Mouse (Mus musculus) cerebellum, adult 11-12 months (tissue): ENCODE data around the gene Mcrs1.
"Not testable (repeated sequence)": the region's sequence is repeated elsewhere in the genome, so short reads cannot be mapped to it uniquely, and the experiment has no call there.

Experiments used
- DNase-seq: peaks from one replicate; pipeline ENCODE4 v3.0.0; 2022

Gene Mcrs1

DNA sequence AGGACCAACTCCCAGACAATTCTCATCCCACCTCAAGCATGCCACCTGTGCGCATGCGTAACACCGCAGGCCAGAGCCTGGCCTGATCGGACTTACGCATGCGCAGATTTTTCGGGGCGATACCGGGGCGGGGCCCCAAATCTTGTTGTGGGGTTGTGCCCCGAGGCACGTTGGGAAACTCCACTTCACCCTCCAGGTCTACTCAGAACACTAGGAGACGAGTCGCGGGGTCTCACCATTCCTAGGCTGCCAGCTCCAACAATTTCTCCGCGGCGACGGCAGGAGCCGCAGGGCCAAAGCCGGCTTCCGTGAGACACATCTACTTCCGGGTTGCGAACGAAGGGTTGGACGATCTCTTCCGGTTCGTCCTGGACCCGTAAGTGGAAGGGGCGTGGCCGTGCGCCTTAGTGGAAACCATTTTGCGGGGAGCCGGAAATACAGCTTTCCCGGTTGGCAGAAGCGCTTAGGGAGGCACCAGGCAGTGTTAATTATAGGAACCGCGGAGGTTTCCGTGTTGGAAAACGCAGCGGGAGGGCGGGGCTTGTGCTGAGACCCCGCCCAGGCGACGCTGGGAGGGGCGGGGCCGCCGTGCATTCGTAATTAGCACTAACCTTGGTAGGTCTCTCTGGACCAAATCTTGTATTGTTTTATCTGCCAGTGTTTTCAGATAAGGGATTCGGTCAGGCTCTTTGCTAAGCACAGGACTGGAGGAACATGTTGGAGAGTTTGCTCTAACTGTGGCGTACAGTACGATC, at the start of gene Mcrs1:
TSS of gene Mcrs1 (minus strand) at position 336 of the 755 bp plus-strand sequence.
- peak; percentile 99 for DNase-seq

GRCm38 (mm10) chr15:99296213-99296612, 44.5 kb upstream of the Mcrs1 start:
- peak; percentile 32 for DNase-seq

GRCm38 (mm10) chr15:99295484-99295981, 43.8 kb upstream of the Mcrs1 start, which contains the start of gene Fam186b:
Gene Fam186b, minus strand, starts transcription at chr15:99295888.
- peak; percentile 64 for DNase-seq

GRCm38 (mm10) chr15:99294813-99295374, 43.1 kb upstream of the Mcrs1 start, which contains the start of gene Prpf40b:
Gene Prpf40b, plus strand, starts transcription at chr15:99295087.
- DNase-seq = peak; percentile 96

- DNase-seq = no peak
Observed at GRCm38 (mm10) chr15:99294287-99294686, 42.5 kb upstream of the Mcrs1 start.

- no peak for DNase-seq
Observed at GRCm38 (mm10) chr15:99290586-99290985, 38.8 kb upstream of the Mcrs1 start.

DNA sequence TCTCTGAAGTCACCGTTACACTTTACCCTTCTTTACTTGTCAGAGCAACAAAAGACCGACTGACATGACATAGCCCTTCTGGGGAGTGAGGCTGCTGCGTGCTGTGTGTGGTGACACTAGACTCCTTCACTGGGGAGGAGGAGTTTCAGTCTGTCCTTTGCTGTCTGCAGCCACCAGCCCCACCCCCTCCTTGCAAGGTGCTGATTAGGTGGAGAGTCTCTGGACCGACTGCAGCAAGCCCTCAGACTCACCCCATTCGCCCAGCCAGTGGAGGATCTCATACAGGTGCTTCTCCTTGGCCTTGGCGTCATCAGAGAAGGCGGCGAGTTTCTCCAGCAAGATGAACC, 33.4 kb upstream of the Mcrs1 start:
- DNase-seq = no peak

GRCm38 (mm10) chr15:99284527-99285188, 32.9 kb upstream of the Mcrs1 start:
- DNase-seq = no peak

DNA sequence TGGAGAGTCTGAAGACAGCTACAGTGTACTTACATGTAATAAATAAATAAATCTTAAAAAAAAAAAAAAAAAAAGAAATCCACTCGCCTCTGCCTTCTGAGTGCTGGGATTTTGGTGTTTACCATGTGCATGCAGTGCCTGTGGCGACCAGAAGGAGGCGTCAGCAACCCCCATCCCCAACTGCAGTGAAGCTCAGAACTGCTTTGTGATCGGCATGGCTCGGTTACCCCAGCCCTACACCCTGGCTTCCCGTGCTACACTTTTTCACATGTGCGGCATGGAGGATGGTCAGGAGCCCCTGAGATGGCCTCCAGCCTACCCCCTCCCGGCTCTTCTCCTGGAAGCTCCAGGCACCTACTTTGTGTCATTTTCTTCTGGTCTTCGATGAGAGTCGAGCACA, 31.7 kb upstream of the Mcrs1 start:
- no peak for DNase-seq

- no peak for DNase-seq
Observed at GRCm38 (mm10) chr15:99278271-99278670, 26.5 kb upstream of the Mcrs1 start.

GRCm38 (mm10) chr15:99276095-99276494, 24.3 kb upstream of the Mcrs1 start:
- DNase-seq = no peak

- peak; percentile 58 for DNase-seq
Observed at GRCm38 (mm10) chr15:99265679-99266078, 13.9 kb upstream of the Mcrs1 start.

GRCm38 (mm10) chr15:99264363-99264762, 12.6 kb upstream of the Mcrs1 start:
- no peak for DNase-seq

- no peak for DNase-seq
Observed at GRCm38 (mm10) chr15:99262702-99263101, 10.9 kb upstream of the Mcrs1 start.

GRCm38 (mm10) chr15:99259730-99260252, 8.0 kb upstream of the Mcrs1 start:
- no peak for DNase-seq

GRCm38 (mm10) chr15:99259167-99259729, 7.5 kb upstream of the Mcrs1 start:
- no peak for DNase-seq

DNA sequence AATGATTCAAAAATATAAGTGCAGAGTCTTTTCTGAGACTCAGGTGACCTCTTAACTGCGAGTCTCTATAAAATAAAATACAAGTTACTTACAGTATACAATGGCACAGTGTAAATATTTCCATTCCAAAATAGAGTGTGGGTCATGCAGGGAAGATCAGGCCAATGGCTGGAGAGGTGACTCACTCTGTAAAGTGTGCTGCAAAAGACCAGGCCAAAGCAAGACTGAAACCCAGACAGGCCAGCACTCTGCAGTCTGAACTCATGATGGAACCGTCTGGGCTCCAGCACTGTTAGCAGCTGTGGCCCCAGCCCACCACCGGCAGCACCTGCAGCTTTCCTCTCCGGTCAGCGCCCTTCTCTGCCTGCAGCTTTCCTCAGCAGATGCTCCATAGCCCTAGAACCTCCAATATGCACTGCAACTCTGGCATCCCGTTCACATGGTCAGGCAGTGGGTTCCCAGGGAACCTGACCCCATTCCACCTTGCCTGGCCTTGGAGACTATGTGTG, 3.5 kb upstream of the Mcrs1 start:
- no peak for DNase-seq

- DNase-seq = no peak
Observed at GRCm38 (mm10) chr15:99254477-99255005, 2.8 kb upstream of the Mcrs1 start.

GRCm38 (mm10) chr15:99253772-99254171, 2.0 kb upstream of the Mcrs1 start:
- DNase-seq = no peak

- DNase-seq = not testable (repeated sequence)
Observed at GRCm38 (mm10) chr15:99253175-99253479, 1.4 kb upstream of the Mcrs1 start.

GRCm38 (mm10) chr15:99252381-99253174, 817 bp upstream of the Mcrs1 start:
- no peak for DNase-seq

DNA sequence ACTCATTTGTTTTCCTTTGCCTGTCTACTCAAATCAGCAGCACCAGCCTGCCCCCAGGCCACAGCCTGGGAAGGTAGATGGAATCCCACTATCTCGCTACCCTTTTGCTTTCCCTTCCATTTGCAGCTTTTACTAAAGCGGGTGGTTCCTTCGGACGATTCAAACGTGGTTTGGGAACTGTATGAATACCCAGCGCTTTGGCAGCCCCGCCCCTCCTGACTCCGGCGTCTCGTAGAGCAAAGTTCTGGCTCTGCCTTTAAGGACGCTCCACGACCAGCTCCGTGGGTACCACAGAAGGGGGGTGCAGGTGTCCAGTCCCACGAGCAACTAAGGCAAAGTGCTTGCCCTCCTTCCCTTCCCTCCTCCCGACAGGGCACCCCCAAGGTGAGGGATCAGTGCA, 650 bp downstream of the Mcrs1 start:
- DNase-seq = peak; percentile 58
